Mouse (Mus musculus) retina, adult 2 months (tissue): ENCODE data around the gene Casc3.

ENCODE experiments used
- DNase-seq: peaks from one replicate; pipeline ENCODE4 v3.0.0-alpha.2; 2012; ENCODE audit warnings: low read depth, low spot score

Casc3 gene

GRCm38 (mm10) chr11:98772667-98773171 lies 32.0 kb upstream of the Casc3 start:
- no peak for DNase-seq

- DNase-seq, result peak; percentile 100
Measured at GRCm38 (mm10) chr11:98773635-98774295, 30.9 kb upstream of the Casc3 start.

GRCm38 (mm10) chr11:98774582-98775347 lies 29.9 kb upstream of the Casc3 start, which contains the start of gene Nr1d1:
Nr1d1 (minus strand) TSS chr11:98775333.
- no peak for DNase-seq

- peak; percentile 94 for DNase-seq
Measured at GRCm38 (mm10) chr11:98775348-98776051, 29.2 kb upstream of the Casc3 start.

- DNase-seq, result no peak
Measured at GRCm38 (mm10) chr11:98776052-98776764, 28.5 kb upstream of the Casc3 start.

GRCm38 (mm10) chr11:98776843-98777590 lies 27.7 kb upstream of the Casc3 start:
- DNase-seq, result no peak

- no peak for DNase-seq
Measured at GRCm38 (mm10) chr11:98777888-98778287, 26.8 kb upstream of the Casc3 start.

- DNase-seq, result no peak
Measured at GRCm38 (mm10) chr11:98781851-98782512, 22.7 kb upstream of the Casc3 start.

- no peak for DNase-seq
Measured at GRCm38 (mm10) chr11:98782651-98783235, 22.0 kb upstream of the Casc3 start.

- DNase-seq, result no peak
Measured at GRCm38 (mm10) chr11:98783236-98783696, 21.4 kb upstream of the Casc3 start.

GRCm38 (mm10) chr11:98784139-98784538 lies 20.6 kb upstream of the Casc3 start:
- DNase-seq, result no peak

- no peak for DNase-seq
Measured at GRCm38 (mm10) chr11:98785214-98785613, 19.5 kb upstream of the Casc3 start.

- no peak for DNase-seq
Measured at GRCm38 (mm10) chr11:98785772-98786281, 18.9 kb upstream of the Casc3 start.

- peak; percentile 82 for DNase-seq
Measured at GRCm38 (mm10) chr11:98786359-98787214, 18.1 kb upstream of the Casc3 start.

GRCm38 (mm10) chr11:98787229-98787628 lies 17.5 kb upstream of the Casc3 start:
- DNase-seq, result no peak

GRCm38 (mm10) chr11:98787691-98788090 lies 17.0 kb upstream of the Casc3 start:
- no peak for DNase-seq

GRCm38 (mm10) chr11:98788139-98788538 lies 16.6 kb upstream of the Casc3 start:
- no peak for DNase-seq

GRCm38 (mm10) chr11:98788550-98789218 lies 16.0 kb upstream of the Casc3 start:
- no peak for DNase-seq
